Mouse (Mus musculus): ENCODE data around the gene Fgd5. TPM values are rescaled to one million over a fixed set of nuclear protein-coding genes. Genes with fewer than 3 reads are reported as not detected.

Gene Fgd5
- total RNA-seq (2023) = under 1 TPM in 1 of 2 experiments, not detected in 1; 0.15 TPM

DNA sequence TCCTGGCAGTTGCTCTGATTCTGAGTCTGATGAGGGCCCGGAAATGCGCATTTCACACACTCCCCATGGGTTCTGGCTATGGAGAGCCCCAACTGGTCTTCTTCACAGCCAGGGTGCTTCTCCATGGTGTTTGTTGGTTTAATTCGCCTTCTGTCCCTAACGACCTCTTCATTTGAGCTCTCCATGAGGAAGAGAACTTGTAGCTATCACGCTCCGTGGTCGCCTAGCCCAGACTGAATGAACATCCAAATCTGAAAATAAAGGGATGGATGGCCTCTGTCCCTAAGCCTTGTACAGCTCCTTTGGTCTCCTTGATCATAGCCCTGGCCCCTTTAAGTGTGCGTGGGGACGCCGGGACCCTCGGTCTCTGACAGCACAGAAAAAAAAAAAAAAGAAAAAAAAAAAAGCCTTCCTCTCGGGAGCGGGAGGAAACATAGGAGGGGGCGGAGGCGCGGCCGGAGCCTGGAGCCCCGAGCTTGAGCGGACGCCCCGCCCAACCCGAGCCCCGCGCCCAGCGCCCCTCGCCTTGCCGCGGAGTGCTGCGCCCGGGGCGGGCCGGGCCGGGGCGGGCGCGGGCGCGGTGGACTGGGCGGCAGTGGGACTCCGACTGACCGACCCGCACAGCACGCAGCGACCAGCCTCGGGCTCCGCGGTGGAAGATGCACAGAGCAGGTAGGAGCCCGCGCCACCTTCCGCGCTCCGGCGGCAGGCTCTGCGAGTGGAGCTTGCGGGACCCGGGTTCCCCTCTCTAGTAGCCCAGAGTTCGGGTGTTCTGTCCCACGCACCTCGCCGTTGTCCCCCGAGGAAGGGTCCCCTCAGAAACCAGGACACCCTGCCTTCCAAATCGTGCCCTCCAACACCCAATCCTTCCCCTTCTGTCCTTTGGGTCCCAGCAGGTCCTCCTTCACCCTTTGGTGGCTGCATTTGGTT lies at the start of gene Fgd5:
Gene Fgd5, plus strand, starts transcription at position 508 of the 930 bp plus-strand sequence.

DNA sequence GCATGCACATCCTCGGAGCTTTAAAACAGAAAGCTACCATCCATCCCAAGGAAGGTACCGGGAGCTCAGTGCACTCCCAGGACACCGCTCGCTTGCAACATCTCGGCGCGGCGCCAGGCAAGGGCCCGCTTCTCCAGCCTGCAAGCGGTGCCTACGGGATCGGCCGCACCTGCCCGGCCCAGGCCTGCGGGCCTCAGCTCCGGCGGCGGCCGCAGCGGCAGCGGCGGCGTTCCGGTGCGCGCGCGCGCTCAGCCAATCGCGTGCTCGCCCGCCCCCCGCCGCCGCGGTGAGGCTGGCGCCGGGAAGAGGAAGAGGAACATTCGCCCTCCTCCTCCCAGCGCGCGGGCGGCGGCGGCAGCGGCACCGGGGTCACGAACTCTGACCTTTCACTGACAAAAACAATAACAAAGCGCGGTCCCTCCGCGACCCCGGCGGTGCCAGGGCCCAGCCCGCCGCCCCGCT lies 112.5 kb downstream of the Fgd5 start, which contains the start of gene Nr2c2:
Gene Nr2c2, plus strand, starts transcription at position 261 of the 462 bp plus-strand sequence.

Other genes starting within 250 kb of the Fgd5 start
- gene Grip2, start 151.6 kb upstream of the Fgd5 start, total RNA-seq (2023) = not detected
- 10 to 100 TPM; 50.2 to 57.8 TPM for gene Ccdc174, start 100.8 kb upstream of the Fgd5 start, total RNA-seq (2023)
- gene 4930590J08Rik, start 76.1 kb upstream of the Fgd5 start, total RNA-seq (2023) = 1 to 10 TPM; 7.1 to 8.3 TPM
- 100 to 1,000 TPM; 113 to 121 TPM for gene Nr2c2, start 112.5 kb downstream of the Fgd5 start, total RNA-seq (2023)
- gene Mrps25, start 205.2 kb downstream of the Fgd5 start, total RNA-seq (2023) = 10 to 100 TPM; 16.6 to 22.0 TPM
- gene Rbsn, start 236.0 kb downstream of the Fgd5 start, total RNA-seq (2023) = 10 to 100 TPM; 29.1 to 32.9 TPM